In the genomic region with DNA sequence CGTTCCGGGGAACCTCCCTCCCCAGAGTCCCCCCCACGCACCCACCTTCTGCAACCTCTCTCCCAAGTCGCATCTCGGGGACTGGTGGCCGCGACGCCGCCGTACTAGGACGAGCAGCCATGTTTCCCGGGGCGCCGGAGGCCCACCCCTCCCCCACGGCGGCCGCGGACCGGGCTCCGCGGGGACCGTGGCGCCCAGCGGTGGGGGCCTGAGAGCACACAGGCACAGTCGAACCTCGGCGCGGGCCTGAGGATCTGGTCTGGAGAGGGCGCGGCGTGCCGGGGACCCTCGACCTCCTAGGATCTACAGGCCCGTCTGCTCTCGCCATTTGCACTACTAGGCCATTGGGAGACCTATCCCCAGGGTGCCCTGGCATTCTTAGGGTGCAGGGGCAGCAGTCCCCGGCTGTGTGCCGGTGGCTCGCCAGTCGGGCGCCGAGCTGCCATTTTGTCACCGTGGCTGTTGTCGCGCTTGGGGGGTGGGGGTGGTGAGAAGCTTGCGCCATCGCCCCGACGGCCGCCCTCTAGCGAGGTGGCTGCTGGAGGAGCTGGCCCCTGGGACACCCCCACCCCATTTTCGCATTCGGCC, we compare ENCODE assay signal across 8 mouse cellular contexts. TPM values are rescaled to one million over a fixed set of nuclear protein-coding genes. Genes with fewer than 3 reads are reported as not detected.
A peak's percentile ranks its signal among the peaks of the same experiment; 100 is the strongest.
DNase-seq lines count a peak whose midpoint lies in the region; ATAC-seq and TF ChIP-seq lines count a peak whose summit lies in the region.

No protein-coding gene starts in this region.

- under 1% methylated on average over 52 of the region's 52 CpGs for WGBS in cerebellum, adult 2 months
- WGBS in limb, embryonic 15.5 days: under 1% methylated on average over 44 of the region's 52 CpGs
- under 1% methylated on average over 49 of the region's 52 CpGs for WGBS in midbrain, postnatal 0 days

- peaks cover 16% of the 10 kb centered on the region for H3K4me1 ChIP-seq in cerebellum, adult 2 months (ENCODE audit: control insufficient read depth, insufficient read depth, low read length)
- peaks cover 42% of the 10 kb centered on the region for H3K4me1 ChIP-seq in limb, embryonic 15.5 days
- H3K4me1 ChIP-seq in midbrain, postnatal 0 days (ENCODE audit: insufficient read depth, low read length): peaks cover 7% of the 10 kb centered on the region; the same call in 1 of the 2 replicates

- DNase-seq in cerebellum, adult 2 months: peak; percentile 67 to 75
- DNase-seq in cerebellum, adult 11 months: no peak
- peak; percentile 74 for DNase-seq in embryo, embryonic 11 days
- DNase-seq in heart, adult 8-10 months (ENCODE audit: low spot score): peak; percentile 70
- peak; percentile 53 to 62 for DNase-seq in kidney, adult 8-10 months
- peak; percentile 47 for DNase-seq in midbrain, postnatal 0 days (ENCODE audit: low spot score)
- DNase-seq in spleen, postnatal 4 days (ENCODE audit: low spot score in 2 of 2): peak; percentile 66 to 88

- H3K27ac ChIP-seq in cerebellum, adult 2 months (ENCODE audit: insufficient read depth, low read length): peak overlapping the region; percentile 96
- peak overlapping the region; percentile 99 for H3K27ac ChIP-seq in limb, embryonic 15.5 days
- H3K27ac ChIP-seq in midbrain, postnatal 0 days (ENCODE audit: low read depth, low read length): peak overlapping the region; percentile 100

- TF ChIP-seq CTCF in cerebellum, adult 2 months (IDR thresholded peaks at IDR 0.05; ENCODE audit: borderline replicate concordance, insufficient read depth, low read depth, low read length): no peak
- TF ChIP-seq CTCF in midbrain, postnatal 0 days (IDR thresholded peaks at IDR 0.05): peak; percentile 8; the same call in 1 of the 2 replicates

- H3K27me3 ChIP-seq in cerebellum, adult 2 months (ENCODE audit: control insufficient read depth, insufficient read depth, low read length): no peaks in the 10 kb centered on the region
- H3K27me3 ChIP-seq in limb, embryonic 15.5 days: no peaks in the 10 kb centered on the region
- no peaks in the 10 kb centered on the region for H3K27me3 ChIP-seq in midbrain, postnatal 0 days (ENCODE audit: insufficient read depth, low read length)

- H3K4me3 ChIP-seq in cerebellum, adult 2 months (replicated peaks; ENCODE audit: insufficient read depth, low read depth, low read length): peak overlapping the region; percentile 76
- H3K4me3 ChIP-seq in limb, embryonic 15.5 days: peak overlapping the region; percentile 82
- peak overlapping the region; percentile 87 for H3K4me3 ChIP-seq in midbrain, postnatal 0 days (ENCODE audit: low read depth, low read length)

- H3K36me3 ChIP-seq in limb, embryonic 15.5 days: no peaks in the 10 kb centered on the region
- H3K36me3 ChIP-seq in midbrain, postnatal 0 days (ENCODE audit: insufficient read depth, low read length): no peaks in the 10 kb centered on the region

- 0 out of 2 replicates have a peak, but pooled peaks have one; percentile 32 for ATAC-seq in limb, embryonic 15.5 days (ENCODE audit: insufficient number of reproducible peaks, low FRiP score, low TSS enrichment, low read depth)
- peak; percentile 39; the same call in 1 of the 2 replicates for ATAC-seq in midbrain, postnatal 0 days (ENCODE audit: low FRiP score)

- H3K9me3 ChIP-seq in limb, embryonic 15.5 days: no peaks in the 10 kb centered on the region
- no peaks in the 10 kb centered on the region for H3K9me3 ChIP-seq in midbrain, postnatal 0 days (ENCODE audit: low read length)

- peak overlapping the region; percentile 90 for H3K9ac ChIP-seq in limb, embryonic 15.5 days
- peak overlapping the region; percentile 98 for H3K9ac ChIP-seq in midbrain, postnatal 0 days (replicated peaks; ENCODE audit: low read length, poor library complexity, severe bottlenecking)

- no peak for TF ChIP-seq POLR2A in cerebellum, adult 2 months (IDR thresholded peaks at IDR 0.05; ENCODE audit: borderline replicate concordance, insufficient read depth, low read length)

- H3K4me2 ChIP-seq in limb, embryonic 15.5 days: peak overlapping the region; percentile 87
- H3K4me2 ChIP-seq in midbrain, postnatal 0 days (ENCODE audit: low read depth, low read length, poor library complexity, severe bottlenecking): peak overlapping the region; percentile 92

RNA-seq across cellular contexts. Expression of a gene that starts 2.9 kb away (rescaled TPM):
- 421 and 445 TPM in 2 replicates for polyA plus RNA-seq in cerebellum, adult 2 months (2012; rRNA removed)
- 100 to 1,000 TPM; 196 to 226 (median 214) TPM for total RNA-seq in heart, adult 8-10 months (2022)
- 161 and 166 TPM in 2 replicates for polyA plus RNA-seq in limb, embryonic 15.5 days (2015; fragmentation: Nextera tagmentation; extraction: Ambion mirVana)
- total RNA-seq in midbrain, postnatal 0 days (2014; rRNA removed): 88.8 and 114 TPM in 2 replicates
- 60.5 and 76.2 TPM in 2 replicates for polyA plus RNA-seq in midbrain, postnatal 0 days (2015; fragmentation: Nextera tagmentation; extraction: Ambion mirVana)
